Mouse (Mus musculus) gastrocnemius, adult 18-20 months (tissue): ENCODE results near the gene Otud7a. TPM values are rescaled to one million over a fixed set of nuclear protein-coding genes. Genes with fewer than 3 reads are reported as not detected.
"Not testable (repeated sequence)": the region's sequence is repeated elsewhere in the genome, so short reads cannot be mapped to it uniquely, and the experiment has no call there.

Source experiments
- DNase-seq: peaks from one replicate; pipeline ENCODE4 v3.0.0; 2021; ENCODE audit warnings: low spot score
- total RNA-seq, 2 experiments: library from RNA; stranded (reverse); gene quantifications; 2 replicates each; pipeline ENCODE4 v1.2.3; 2021

The Otud7a gene
- total RNA-seq, 2 experiments from 2014 or later, result not detected

GRCm38 (mm10) chr7:63556324-63556723 is 111.8 kb downstream of the Otud7a start:
- no peak for DNase-seq

- DNase-seq, result no peak
Observed at GRCm38 (mm10) chr7:63558918-63559317, 114.4 kb downstream of the Otud7a start.

GRCm38 (mm10) chr7:63559679-63560078 is 115.1 kb downstream of the Otud7a start:
- no peak for DNase-seq

GRCm38 (mm10) chr7:63583310-63583709 is 138.8 kb downstream of the Otud7a start:
- DNase-seq, result no peak

GRCm38 (mm10) chr7:63586184-63586870 is 141.8 kb downstream of the Otud7a start:
- DNase-seq, result no peak

GRCm38 (mm10) chr7:63590305-63590704 is 145.8 kb downstream of the Otud7a start:
- DNase-seq, result no peak

GRCm38 (mm10) chr7:63591322-63591721 is 146.8 kb downstream of the Otud7a start:
- no peak for DNase-seq

- no peak for DNase-seq
Observed at GRCm38 (mm10) chr7:63592061-63592460, 147.5 kb downstream of the Otud7a start.

GRCm38 (mm10) chr7:63604827-63605226 is 160.3 kb downstream of the Otud7a start:
- no peak for DNase-seq

GRCm38 (mm10) chr7:63617018-63617417 is 172.5 kb downstream of the Otud7a start:
- no peak for DNase-seq

GRCm38 (mm10) chr7:63620776-63621340 is 176.3 kb downstream of the Otud7a start:
- DNase-seq, result no peak

GRCm38 (mm10) chr7:63637651-63638050 is 193.1 kb downstream of the Otud7a start:
- no peak for DNase-seq

GRCm38 (mm10) chr7:63644002-63644401 is 199.5 kb downstream of the Otud7a start:
- DNase-seq, result no peak

- DNase-seq, result no peak
Observed at GRCm38 (mm10) chr7:63647136-63647535, 202.6 kb downstream of the Otud7a start.

GRCm38 (mm10) chr7:63660261-63660660 is 215.7 kb downstream of the Otud7a start:
- DNase-seq, result no peak

GRCm38 (mm10) chr7:63662757-63663156 is 218.2 kb downstream of the Otud7a start:
- no peak for DNase-seq

- no peak for DNase-seq
Observed at GRCm38 (mm10) chr7:63665496-63665895, 220.9 kb downstream of the Otud7a start.

GRCm38 (mm10) chr7:63667986-63668741 is 223.6 kb downstream of the Otud7a start:
- no peak for DNase-seq

- no peak for DNase-seq
Observed at GRCm38 (mm10) chr7:63668951-63669350, 224.4 kb downstream of the Otud7a start.

- not testable (repeated sequence) for DNase-seq
Observed at GRCm38 (mm10) chr7:63670911-63671310, 226.4 kb downstream of the Otud7a start.

- peak; percentile 23 for DNase-seq
Observed at GRCm38 (mm10) chr7:63671904-63672303, 227.4 kb downstream of the Otud7a start.

- no peak for DNase-seq
Observed at GRCm38 (mm10) chr7:63676631-63677030, 232.1 kb downstream of the Otud7a start.

- DNase-seq, result no peak
Observed at GRCm38 (mm10) chr7:63677149-63677548, 232.6 kb downstream of the Otud7a start.
